Mouse (Mus musculus) skeletal muscle tissue, postnatal 0 days (tissue): Measurements from ENCODE around the gene Grb7. TPM values are rescaled to one million over a fixed set of nuclear protein-coding genes. Genes with fewer than 3 reads are reported as not detected.

Experiments
- polyA plus RNA-seq: library from polyadenylated mRNA; unstranded; fragments of >200 nt; fragmentation: Nextera tagmentation; extraction: Ambion mirVana; gene quantifications from 2 replicates; pipeline ENCODE4 v1.2.1, GENCODE M21; 2015

Gene Grb7
- 0.27 TPM in 1 of 2 replicates, not detected in the other for polyA plus RNA-seq

GRCm38 (mm10) chr11:98446213-98446561 lies at the start of gene Grb7:
Gene Grb7, plus strand, starts transcription at chr11:98446394.

GRCm38 (mm10) chr11:98400161-98400726 lies 46.0 kb upstream of the Grb7 start, which contains the start of gene Pgap3:
Gene Pgap3, minus strand, starts transcription at chr11:98400490.

GRCm38 (mm10) chr11:98412273-98412796 lies 33.9 kb upstream of the Grb7 start, which contains the start of gene Erbb2:
Gene Erbb2, plus strand, starts transcription at chr11:98412470.

GRCm38 (mm10) chr11:98438331-98439158 lies 7.6 kb upstream of the Grb7 start, which contains the start of gene Mien1:
Gene Mien1, minus strand, starts transcription at chr11:98438991.

Other genes starting within 250 kb of the Grb7 start
- gene Cdk12, start 243.3 kb upstream of the Grb7 start, polyA plus RNA-seq, result 3.9 and 4.0 TPM in 2 replicates
- gene Neurod2, start 116.7 kb upstream of the Grb7 start, polyA plus RNA-seq, result not detected in 2 replicates
- gene Ppp1r1b, start 98.0 kb upstream of the Grb7 start, polyA plus RNA-seq, result 0.28 and 0.66 TPM in 2 replicates
- 17.0 and 19.3 TPM in 2 replicates for gene Stard3, start 88.0 kb upstream of the Grb7 start, polyA plus RNA-seq
- 604 and 677 TPM in 2 replicates for gene Tcap, start 62.6 kb upstream of the Grb7 start, polyA plus RNA-seq
- 0.18 and 0.28 TPM in 2 replicates for gene Pnmt, start 59.9 kb upstream of the Grb7 start, polyA plus RNA-seq
- 4.1 and 4.3 TPM in 2 replicates for gene Pgap3, start 45.9 kb upstream of the Grb7 start, polyA plus RNA-seq
- 13.4 and 15.9 TPM in 2 replicates for gene Erbb2, start 33.9 kb upstream of the Grb7 start, polyA plus RNA-seq
- 46.4 and 58.6 TPM in 2 replicates for gene Mien1, start 7.4 kb upstream of the Grb7 start, polyA plus RNA-seq
- 0.13 and 0.28 TPM in 2 replicates for gene Ikzf3, start 99.6 kb downstream of the Grb7 start, polyA plus RNA-seq
- 0.21 and 0.23 TPM in 2 replicates for gene Zpbp2, start 104.7 kb downstream of the Grb7 start, polyA plus RNA-seq
- 34.8 and 60.2 TPM in 2 replicates for gene Ormdl3, start 141.0 kb downstream of the Grb7 start, polyA plus RNA-seq
- not detected in 2 replicates for gene Lrrc3c, start 151.9 kb downstream of the Grb7 start, polyA plus RNA-seq
- 0.40 TPM in 1 of 2 replicates, not detected in the other for gene Gm12355, start 179.3 kb downstream of the Grb7 start, polyA plus RNA-seq
- gene Gsdma3, start 180.0 kb downstream of the Grb7 start, polyA plus RNA-seq, result not detected in 2 replicates
- gene Gsdma2, start 200.4 kb downstream of the Grb7 start, polyA plus RNA-seq, result not detected in 2 replicates
- 1.4 TPM in 1 of 2 replicates, not detected in the other for gene Gsdma, start 218.0 kb downstream of the Grb7 start, polyA plus RNA-seq
- gene Psmd3, start 236.2 kb downstream of the Grb7 start, polyA plus RNA-seq, result 148 and 160 TPM in 2 replicates